Mouse (Mus musculus) ES-E14 (cell line): ENCODE measurements at regions not wholly inside any gene's neighbourhood (a gene's known extent, or its start where the extent isn't known, plus 50 kb on each side); places are given as distances from the start of the nearest gene placed in this dataset.
"Not testable (repeated sequence)": the region's sequence is repeated elsewhere in the genome, so short reads cannot be mapped to it uniquely, and the experiment has no call there.

Experiments
- DNase-seq: peaks from one replicate; pipeline ENCODE4 v3.0.0-alpha.2; 2013; ENCODE audit warnings: low read depth, low spot score
- H3K27ac ChIP-seq: 2 replicates; pipeline ENCODE4 v1.5.1; 2012; ENCODE audit warnings: low read depth, mild to moderate bottlenecking, low read length, moderate library complexity, mixed read lengths; ENCODE audit not compliant: poor library complexity, insufficient read depth, severe bottlenecking
- H3K36me3 ChIP-seq: 2 replicates; pipeline ENCODE4 v1.6.1; 2012; ENCODE audit warnings: mild to moderate bottlenecking, low read length, moderate library complexity, mixed read lengths; ENCODE audit not compliant: control insufficient read depth, poor library complexity, insufficient read depth, severe bottlenecking
- H3K4me1 ChIP-seq, 2 experiments: fragments of 150-350 bp in 1 of 2; sonication (generic) in 1 of 2; 2 replicates each; pipeline ENCODE4 v1.6.1; 2012; ENCODE audit warnings: low read length in 2 of 2, mild to moderate bottlenecking in 1 of 2, mixed read lengths in 1 of 2; ENCODE audit not compliant: control insufficient read depth in 2 of 2, insufficient read depth in 2 of 2, poor library complexity in 1 of 2
- H3K4me3 ChIP-seq, 2 experiments: fragments of 150-350 bp in 1 of 2; sonication (generic) in 1 of 2; 2 replicates each; pipeline ENCODE4 v1.5.1; 2012; ENCODE audit warnings: low read length in 2 of 2, low read depth in 1 of 2, mild to moderate bottlenecking in 1 of 2, mixed read lengths in 1 of 2; ENCODE audit not compliant: insufficient read depth in 1 of 2, poor library complexity in 1 of 2, severe bottlenecking in 1 of 2
- H3K9ac ChIP-seq: 2 replicates; pipeline ENCODE4 v1.6.1; 2012; ENCODE audit warnings: low read depth, mild to moderate bottlenecking, low read length, mixed read lengths; ENCODE audit not compliant: poor library complexity, insufficient read depth, severe bottlenecking
- H3K9me3 ChIP-seq: fragments of 150-350 bp; sonication (generic); 2 replicates; pipeline ENCODE4 v1.6.1; 2012; ENCODE audit warnings: low read depth, mild to moderate bottlenecking, low read length; ENCODE audit not compliant: control insufficient read depth, insufficient read depth
- CHD2 ChIP-seq: IDR thresholded peaks from 2 replicates; pipeline ENCODE4 v1.6.1; 2014; ENCODE audit warnings: mild to moderate bottlenecking, low read depth, low read length, inconsistent platforms
- HCFC1 ChIP-seq: IDR thresholded peaks from 2 replicates; pipeline ENCODE4 v1.6.1; 2012; ENCODE audit warnings: low read length, inconsistent platforms, borderline replicate concordance; ENCODE audit not compliant: insufficient read depth
- MAFK ChIP-seq: IDR thresholded peaks from 2 replicates; pipeline ENCODE4 v1.6.1; 2014; ENCODE audit warnings: mild to moderate bottlenecking, low read depth, low read length, inconsistent platforms; ENCODE audit not compliant: insufficient read depth
- ZC3H11A ChIP-seq: IDR thresholded peaks from 2 replicates; pipeline ENCODE4 v1.6.1; 2012; ENCODE audit warnings: low read depth, mild to moderate bottlenecking, inconsistent platforms, low read length, borderline replicate concordance
- ZNF384 ChIP-seq: IDR thresholded peaks from 2 replicates; pipeline ENCODE4 v1.6.1; 2012; ENCODE audit warnings: low read depth, low read length, inconsistent platforms
- in situ Hi-C, 2 experiments: fragments of 600-800 bp; cut with MboI; formaldehyde crosslinking; loops; one replicate each; pipeline ENCODE4 v1.15.1; 2025; ENCODE audit warnings: low sequenced_read_pairs in 2 of 2, inconsistent platforms in 1 of 2; ENCODE audit not compliant: unreplicated experiment in 2 of 2

DNA sequence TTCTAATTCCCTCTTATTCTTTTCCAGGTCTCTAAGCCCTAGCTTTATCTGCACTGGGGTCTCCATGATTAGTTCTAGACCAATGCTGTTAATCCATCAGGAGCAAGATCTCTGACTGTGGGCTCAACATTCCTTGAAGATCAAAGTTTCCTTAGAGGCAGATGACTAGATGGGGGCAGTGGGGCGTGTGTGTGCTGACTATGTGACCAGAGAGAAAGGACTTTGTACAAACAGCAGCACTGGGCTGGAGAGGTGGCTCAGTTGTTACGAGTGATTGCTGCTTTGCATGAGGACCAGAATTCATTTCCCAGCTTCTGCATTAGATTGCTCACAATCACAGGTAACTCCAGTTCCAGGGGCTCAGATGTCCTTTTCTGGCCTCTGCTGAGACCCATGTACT is 250.1 kb upstream of the Zfp930 start:
- Histone ChIP-seq H3K9me3 (no peaks in the 10 kb centered on the region), H3K4me1 (no peaks in the 10 kb centered on the region; a peak in 1 of 4 replicates), H3K4me3 (no peak overlapping the region), H3K36me3 (no peaks in the 10 kb centered on the region), H3K9ac (no peak overlapping the region), H3K27ac (no peak overlapping the region)
- TF ChIP-seq CHD2, result no peak
- TF ChIP-seq HCFC1, result no peak
- no peak for TF ChIP-seq MAFK
- no peak for TF ChIP-seq ZNF384
- TF ChIP-seq ZC3H11A, result no peak
- DNase-seq, result no peak
- in situ Hi-C loops, result no loop called here

DNA sequence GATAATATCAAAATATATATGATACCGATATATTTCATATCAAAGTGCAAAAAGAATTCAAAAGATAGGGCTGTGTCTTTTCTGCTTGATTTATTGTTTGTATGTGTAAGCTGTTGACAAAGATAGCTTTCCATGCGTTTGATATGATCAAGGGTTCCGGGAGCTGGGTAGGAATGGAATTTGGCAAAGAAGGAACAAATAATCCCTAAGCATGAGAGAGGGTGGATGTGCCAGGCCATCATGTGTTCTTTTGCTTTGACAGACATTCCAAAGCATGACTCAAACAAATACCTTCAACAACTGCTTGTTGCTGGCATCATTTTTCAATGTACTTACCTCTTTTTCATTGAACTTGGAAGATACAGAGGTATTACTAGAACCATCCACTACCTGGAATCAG is 246.9 kb upstream of the Zfp930 start:
- in situ Hi-C loops, result no loop called here
- Histone ChIP-seq H3K4me3 (no peak overlapping the region), H3K9ac (no peak overlapping the region), H3K36me3 (no peaks in the 10 kb centered on the region), H3K27ac (no peak overlapping the region), H3K4me1 (no peaks in the 10 kb centered on the region), H3K9me3 (no peaks in the 10 kb centered on the region)
- TF ChIP-seq CHD2 (no peak), ZNF384 (no peak), HCFC1 (no peak), MAFK (no peak), ZC3H11A (no peak)
- DNase-seq, result no peak

DNA sequence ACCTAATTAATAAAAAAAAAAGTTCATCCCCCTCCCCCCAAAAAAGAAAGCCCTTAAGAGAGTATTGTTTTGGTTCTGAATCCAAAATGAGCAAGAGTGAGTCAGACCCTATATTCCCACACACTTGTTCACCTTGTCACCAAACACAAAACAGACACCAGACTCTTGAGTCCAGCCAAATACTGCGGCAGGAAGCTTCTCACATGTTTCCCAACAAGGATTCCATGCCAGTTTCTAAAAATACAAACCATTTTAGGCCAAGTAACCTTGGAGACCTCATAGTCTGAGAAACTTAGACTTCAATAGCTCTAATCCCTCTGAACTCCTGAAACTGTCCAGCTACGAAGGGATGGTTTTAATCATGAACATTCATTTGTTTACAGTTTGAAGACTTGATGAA is 233.1 kb upstream of the Zfp930 start:
- Histone ChIP-seq H3K9me3 (no peaks in the 10 kb centered on the region), H3K4me3 (no peak overlapping the region), H3K9ac (no peak overlapping the region), H3K4me1 (no peaks in the 10 kb centered on the region), H3K27ac (no peak overlapping the region), H3K36me3 (no peaks in the 10 kb centered on the region)
- no peak for TF ChIP-seq CHD2
- TF ChIP-seq ZC3H11A, result no peak
- no peak for DNase-seq
- in situ Hi-C loops, result no loop called here

DNA sequence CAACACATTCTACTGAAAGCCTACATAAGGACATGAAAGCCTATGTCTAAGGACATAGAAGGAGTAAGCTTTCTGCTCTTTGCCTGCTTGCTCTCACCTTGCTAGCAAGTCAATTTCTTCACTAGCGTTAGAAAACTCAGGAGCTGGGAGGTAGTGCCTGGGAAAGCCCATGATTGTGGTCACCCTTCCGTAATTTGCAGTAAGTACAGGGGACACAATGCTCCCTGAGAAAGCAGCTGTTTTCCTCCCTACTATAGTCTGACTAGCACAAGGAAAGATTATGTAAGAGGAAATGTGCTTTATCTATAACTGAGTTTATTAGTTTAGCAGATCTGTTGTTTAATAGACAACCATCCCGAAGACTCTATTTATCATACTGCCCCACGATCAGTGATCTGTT is 231.7 kb upstream of the Zfp930 start:
- DNase-seq, result no peak
- Histone ChIP-seq H3K4me1 (no peaks in the 10 kb centered on the region), H3K4me3 (no peak overlapping the region), H3K36me3 (no peaks in the 10 kb centered on the region), H3K9me3 (no peaks in the 10 kb centered on the region), H3K27ac (no peak overlapping the region), H3K9ac (no peak overlapping the region)
- in situ Hi-C loops, result no loop called here
- TF ChIP-seq ZC3H11A, result no peak
- no peak for TF ChIP-seq CHD2
- TF ChIP-seq ZNF384, result no peak
- no peak for TF ChIP-seq MAFK

DNA sequence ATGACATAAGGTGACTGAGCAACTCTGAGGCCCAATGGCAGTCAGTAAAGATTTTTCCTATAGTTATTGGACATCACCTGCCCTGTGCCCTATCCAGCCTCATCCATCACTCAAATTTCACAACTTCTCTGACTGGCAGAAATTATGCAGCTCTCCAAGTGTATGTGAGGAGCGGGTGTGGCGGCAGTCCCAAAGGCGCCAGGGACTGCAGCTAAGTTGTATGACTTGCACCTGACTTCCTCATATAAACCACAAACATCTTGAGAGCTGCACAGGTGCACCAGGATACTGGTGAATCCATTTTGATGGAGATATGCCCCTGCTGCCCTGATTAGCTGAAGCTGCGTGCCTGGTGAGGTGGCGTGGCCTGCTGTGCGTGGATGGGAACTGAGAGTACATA is 225.7 kb upstream of the Zfp930 start:
- H3K27ac ChIP-seq, H3K9ac ChIP-seq, H3K9me3 ChIP-seq, H3K4me3 ChIP-seq, DNase-seq, H3K36me3 ChIP-seq, H3K4me1 ChIP-seq, in situ Hi-C loops: not testable (repeated sequence)
